Comparison of ENCODE assay signal across 15 mouse cellular contexts in the genomic region with DNA sequence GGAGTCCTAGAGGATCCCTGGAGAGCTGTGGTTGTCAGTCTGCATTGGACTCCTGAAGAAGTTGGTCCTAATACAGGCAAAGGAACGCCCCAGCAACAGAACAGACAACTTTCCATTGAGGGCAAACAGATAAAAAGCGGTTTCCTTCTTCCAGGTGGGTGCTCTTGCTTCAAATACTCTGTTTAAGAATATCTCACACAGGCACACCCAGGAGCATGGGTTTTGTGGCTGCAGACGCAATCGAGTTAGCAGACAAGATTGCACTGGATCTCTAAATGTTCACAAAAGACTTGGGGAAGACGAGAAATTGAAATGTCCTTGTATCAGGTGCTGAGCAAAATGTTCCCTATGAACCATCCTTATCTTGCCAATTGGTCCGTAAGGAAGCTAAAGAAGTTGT. TPM values are rescaled to one million over a fixed set of nuclear protein-coding genes. Genes with fewer than 3 reads are reported as not detected.
A peak's percentile ranks its signal among the peaks of the same experiment; 100 is the strongest.
DNase-seq lines count a peak whose midpoint lies in the region; TF ChIP-seq lines count a peak whose summit lies in the region.
"Had no signal": no experiment of that assay in that cellular context is flagged by ENCODE, and none has a peak within 500 bp of the region (broad histone marks: within the 10 kb centered on the region; RNA-seq: fewer than 3 reads in every experiment).

No protein-coding gene starts in this region.

- H3K27me3 ChIP-seq in MEL (ENCODE audit: control insufficient read depth in 1 of 2, insufficient read depth in 2 of 2, low read length in 2 of 2), result no peaks in the 10 kb centered on the region
- peaks cover 10% of the 10 kb centered on the region; the same call in 1 of the 2 replicates for H3K27me3 ChIP-seq in limb, embryonic 10.5 days (ENCODE audit: low read depth, poor library complexity, severe bottlenecking)
- H3K27me3 ChIP-seq: CH12.LX had no signal

- peak; percentile 70 for TF ChIP-seq EP300 in MEL (IDR thresholded peaks at IDR 0.05; ENCODE audit: low read depth in 1 of 2, low read length in 2 of 2)

- TF ChIP-seq CTCF in MEL (IDR thresholded peaks at IDR 0.05 in 2 of 3, conservative IDR thresholded peaks at IDR 0.05 in 1 of 3; ENCODE audit: control insufficient read depth in 1 of 3, insufficient read depth in 1 of 3, low read depth in 2 of 3, low read length in 3 of 3, poor library complexity in 1 of 3, severe bottlenecking in 1 of 3), result no peak

- DNase-seq in MEL (ENCODE audit: low read depth, low spot score), result peak; percentile 72
- DNase-seq in limb, embryonic 10.5 days (ENCODE audit: low spot score), result no peak
- DNase-seq in yolk sac, embryonic 10.5 days (ENCODE audit: low spot score), result no peak
- DNase-seq in frontal cortex, postnatal 14 days (ENCODE audit: low spot score in 2 of 2), result no peak
- DNase-seq: adrenal gland, adult 2 months; adrenal gland, adult 8-10 months; adrenal gland, postnatal 10 days; adrenal gland, postnatal 14 days; adrenal gland, postnatal 25 days; cerebellum, adult 11 months; cerebellum, adult 11-12 months; cerebellum, adult 18-20 months; cerebellum, adult 2 months had no signal

- H3K9ac ChIP-seq in MEL (ENCODE audit: control insufficient read depth, low read depth, low read length, poor library complexity, severe bottlenecking), result no peak overlapping the region

- no peak for TF ChIP-seq POLR2A in MEL (IDR thresholded peaks at IDR 0.05; ENCODE audit: control insufficient read depth in 1 of 2, insufficient read depth in 1 of 2, low read depth in 1 of 2, low read length in 2 of 2, poor library complexity in 1 of 2)

- H3K79me2 ChIP-seq in MEL (ENCODE audit: control insufficient read depth, insufficient read depth, low read length, poor library complexity), result no peaks in the 10 kb centered on the region

- no peak for TF ChIP-seq RAD21 in MEL (IDR thresholded peaks at IDR 0.05; ENCODE audit: low read depth, low read length)

- H3K36me3 ChIP-seq in MEL (ENCODE audit: control insufficient read depth in 1 of 2, insufficient read depth in 2 of 2, low read length in 2 of 2), result peaks cover 0 to 13% of the 10 kb centered on the region in 2 experiments; a peak in 2 of 4 replicates
- no peaks in the 10 kb centered on the region for H3K36me3 ChIP-seq in limb, embryonic 10.5 days
- H3K36me3 ChIP-seq: G1E had no signal

- H3K4me1 ChIP-seq in MEL (ENCODE audit: control insufficient read depth in 1 of 2, insufficient read depth in 2 of 2, low read length in 2 of 2), result peaks cover 11 to 19% of the 10 kb centered on the region in 2 experiments
- peaks cover 23% of the 10 kb centered on the region for H3K4me1 ChIP-seq in limb, embryonic 10.5 days

- H3K27ac ChIP-seq in MEL (ENCODE audit: control insufficient read depth, low read depth, low read length), result no peak overlapping the region
- 0 out of 2 replicates have a peak overlapping the region, but pooled peaks have one; percentile 21 for H3K27ac ChIP-seq in limb, embryonic 10.5 days

- H3K9me3 ChIP-seq in MEL (replicated peaks; ENCODE audit: insufficient read depth, low read length), result no peaks in the 10 kb centered on the region
- no peaks in the 10 kb centered on the region for H3K9me3 ChIP-seq in limb, embryonic 10.5 days (replicated peaks)

- 91% methylated on average over 6 of the region's 6 CpGs for WGBS in limb, embryonic 10.5 days

- no peak overlapping the region for H3K4me3 ChIP-seq in MEL (ENCODE audit: control insufficient read depth in 1 of 2, insufficient read depth in 1 of 2, low read depth in 2 of 2, low read length in 2 of 2)
- no peak overlapping the region for H3K4me3 ChIP-seq in limb, embryonic 10.5 days

TF ChIP-seq in MEL, 35 proteins besides CTCF, POLR2A, EP300 and RAD21:
- peak; percentile 73 for TF ChIP-seq RCOR1 (IDR thresholded peaks at IDR 0.05; ENCODE audit: low read depth, low read length)
- TF ChIP-seq SMC3 (IDR thresholded peaks at IDR 0.05; ENCODE audit: low read depth, low read length), result no peak
- peak; percentile 72 for TF ChIP-seq TCF12 (IDR thresholded peaks at IDR 0.05; ENCODE audit: low read depth, low read length)
- TF ChIP-seq ETS1 (IDR thresholded peaks at IDR 0.05; ENCODE audit: low read depth, low read length), result peak; percentile 33; the same call in 1 of the 2 replicates
- TF ChIP-seq TBP (IDR thresholded peaks at IDR 0.05; ENCODE audit: low read depth, low read length), result peak; percentile 59; the same call in 1 of the 2 replicates
- no peak for TF ChIP-seq NELFE (IDR thresholded peaks at IDR 0.05; ENCODE audit: low read depth, low read length)
- peak; percentile 26; the same call in 1 of the 2 replicates for TF ChIP-seq GATA1 (IDR thresholded peaks at IDR 0.05; ENCODE audit: low read depth, low read length)
- peak; percentile 22; the same call in 1 of the 2 replicates for TF ChIP-seq MYB (IDR thresholded peaks at IDR 0.05; ENCODE audit: low read depth, low read length)

RNA-seq across cellular contexts. Expression of a gene that starts 5.8 kb away (rescaled TPM):
- not detected in 2 replicates for total RNA-seq in MEL (2012; rRNA removed)
- polyA plus RNA-seq in MEL (2012; ENCODE audit: insufficient read depth in 1 of 2, insufficient read length in 2 of 2, low read depth in 1 of 2, low replicate concordance in 2 of 2, missing spikeins in 1 of 2), result 1 to 10 TPM in 1 of 2 experiments, not detected in 1; 1.3 TPM
- polyA plus RNA-seq in limb, embryonic 10.5 days (2016; fragmentation: Nextera tagmentation; extraction: Ambion mirVana), result 7.8 and 12.3 TPM in 2 replicates
- polyA plus RNA-seq: G1E had no signal
